Mouse (Mus musculus): Measurements from ENCODE around the gene Sptbn1. TPM values are rescaled to one million over a fixed set of nuclear protein-coding genes. Genes with fewer than 3 reads are reported as not detected.

The Sptbn1 gene
- 220 and 256 TPM in 2 replicates for polyA plus RNA-seq (2015; fragmentation: Nextera tagmentation; extraction: Ambion mirVana)

DNA sequence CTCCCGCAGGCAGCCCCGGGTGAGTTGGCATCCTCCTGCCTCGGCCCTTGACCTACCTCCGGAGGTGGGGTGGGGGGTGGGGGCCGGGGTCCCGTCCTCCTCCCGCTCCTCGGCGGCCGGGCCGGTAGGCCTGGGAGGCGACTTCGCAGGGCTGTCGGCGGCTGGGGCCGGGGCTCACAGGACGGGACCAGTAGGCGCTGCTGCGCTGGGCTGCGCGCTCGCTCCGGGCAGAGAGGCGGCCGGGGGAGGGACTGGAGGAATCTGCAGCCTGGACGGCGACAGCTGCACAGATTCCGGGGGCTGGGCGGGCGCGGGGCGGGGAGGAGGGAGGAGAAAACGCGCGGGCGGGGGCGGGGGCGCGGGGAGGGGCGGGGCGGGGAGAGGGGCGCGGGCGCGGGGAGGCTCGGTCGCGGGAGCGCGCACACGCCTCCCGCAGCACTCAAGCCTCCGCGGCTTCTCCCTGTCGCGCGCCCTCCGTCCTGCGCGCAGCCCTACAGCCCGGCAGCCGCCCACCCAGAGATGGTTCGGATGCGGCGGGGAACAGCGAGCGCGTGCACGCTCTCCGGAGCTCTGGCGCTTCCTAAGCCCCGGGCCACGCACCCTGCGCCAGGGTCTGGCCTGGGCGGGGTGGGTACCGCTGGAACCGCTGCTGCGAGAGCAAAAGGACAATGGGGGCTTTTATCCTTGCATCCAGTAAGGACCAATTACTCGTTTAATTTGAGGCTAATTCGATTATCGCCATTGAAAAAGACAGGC lies at the start of gene Sptbn1:
Gene Sptbn1 (minus strand): TSS at position 284 of the 756 bp plus-strand sequence.
- DNase-seq (ENCODE audit: low spot score): peak; percentile 99
- Histone ChIP-seq H3K4me1 (ENCODE audit: insufficient read depth, low read depth, low read length) (peaks cover 8% of the 10 kb centered on the region; the same call in 1 of the 2 replicates), H3K9ac (replicated peaks; ENCODE audit: low read depth) (peak within 1 kb of the TSS; percentile 99), H3K9me3 (ENCODE audit: low read length) (no peaks in the 10 kb centered on the region), H3K36me3 (ENCODE audit: insufficient read depth, low read length) (no peaks in the 10 kb centered on the region), H3K4me2 (replicated peaks; ENCODE audit: low read depth, low read length) (peak within 1 kb of the TSS; percentile 75), H3K27ac (ENCODE audit: low read length) (peak within 1 kb of the TSS; percentile 98), H3K27me3 (replicated peaks; ENCODE audit: insufficient read depth, low read length) (no peaks in the 10 kb centered on the region), H3K4me3 (ENCODE audit: low read depth, low read length) (peak within 1 kb of the TSS; percentile 99)
- ATAC-seq: peak; percentile 93
- TF ChIP-seq CTCF (IDR thresholded peaks at IDR 0.05) (peak; percentile 13; the same call in 1 of the 2 replicates), EP300 (IDR thresholded peaks at IDR 0.05) (no peak)
- 5% methylated on average over 29 of the region's 81 CpGs for WGBS

DNA sequence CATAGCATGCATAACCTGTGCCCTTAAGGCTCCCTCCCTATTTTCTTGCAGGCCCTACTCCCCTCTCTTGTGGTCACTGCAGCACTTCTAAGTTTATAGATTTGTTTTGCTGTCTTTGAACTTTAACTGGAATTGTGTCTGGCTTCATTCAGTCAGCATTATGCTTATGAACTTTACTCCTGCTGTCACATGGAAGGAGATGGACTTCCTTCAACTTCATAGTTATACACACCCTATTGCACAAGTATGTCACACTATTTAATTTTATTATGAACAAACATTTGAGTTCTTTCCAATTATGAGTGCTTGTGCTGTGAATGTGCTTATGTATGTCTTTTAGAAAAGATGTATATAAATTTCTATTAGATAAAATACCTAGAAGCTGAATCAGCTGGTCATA lies 26.3 kb upstream of the Sptbn1 start:
- no peak for ATAC-seq
- peak; percentile 22 for DNase-seq (ENCODE audit: low spot score)
- no peaks in the 10 kb centered on the region for H3K36me3 ChIP-seq (ENCODE audit: insufficient read depth, low read length)
- H3K4me3 ChIP-seq (ENCODE audit: low read depth, low read length): no peak overlapping the region
- no peak overlapping the region for H3K9ac ChIP-seq (replicated peaks; ENCODE audit: low read depth)
- no peak overlapping the region for H3K27ac ChIP-seq (ENCODE audit: low read length)
- H3K4me1 ChIP-seq (ENCODE audit: insufficient read depth, low read depth, low read length): peaks cover 24% of the 10 kb centered on the region; the same call in 1 of the 2 replicates
- TF ChIP-seq CTCF (IDR thresholded peaks at IDR 0.05): no peak
- TF ChIP-seq EP300 (IDR thresholded peaks at IDR 0.05): no peak
- no peaks in the 10 kb centered on the region for H3K9me3 ChIP-seq (ENCODE audit: low read length)
- no peak overlapping the region for H3K4me2 ChIP-seq (replicated peaks; ENCODE audit: low read depth, low read length)
- H3K27me3 ChIP-seq (replicated peaks; ENCODE audit: insufficient read depth, low read length): no peaks in the 10 kb centered on the region

DNA sequence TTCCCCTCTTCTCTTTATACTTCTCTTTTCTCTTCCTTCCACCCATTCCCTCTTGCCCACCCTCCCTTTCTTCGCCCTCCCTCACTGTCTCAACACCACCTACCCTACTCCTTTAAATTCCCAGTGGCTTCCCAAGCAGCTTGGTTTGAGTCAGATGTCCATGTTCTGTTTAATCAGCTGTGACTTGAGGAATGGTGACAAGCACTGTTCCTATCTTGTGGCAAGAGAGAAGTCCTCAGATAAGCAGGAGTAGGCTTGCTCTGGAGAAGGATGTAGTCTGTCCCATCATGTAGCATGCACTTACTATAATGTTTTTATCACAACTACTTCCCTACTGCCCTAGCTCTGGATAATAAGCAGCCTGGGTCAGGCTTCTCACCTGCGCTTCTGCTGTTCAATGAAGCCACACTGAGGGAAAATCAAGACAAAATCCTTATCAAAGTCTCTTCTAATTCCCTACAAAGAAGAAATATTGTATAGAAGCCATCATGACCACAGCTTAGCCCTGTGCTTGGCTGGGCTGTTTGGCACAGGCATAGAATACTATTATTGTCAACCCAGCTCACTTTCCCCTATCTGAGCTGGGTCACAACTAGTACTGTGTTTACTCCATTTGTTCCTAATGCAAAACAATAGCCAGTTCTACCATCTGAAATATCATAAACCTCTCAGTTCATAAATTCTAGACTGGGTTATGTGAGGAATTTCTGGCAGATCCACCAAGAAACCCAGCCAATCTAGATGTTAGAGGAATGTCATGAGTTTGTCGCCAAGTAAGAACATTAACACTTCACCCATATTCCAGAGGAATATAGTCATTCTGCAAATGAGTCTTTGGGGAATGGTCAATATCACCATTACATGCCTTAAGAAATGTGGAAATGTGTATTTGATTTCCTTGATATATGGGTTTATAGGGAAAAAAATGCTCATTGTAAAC lies 24.5 kb upstream of the Sptbn1 start:
- H3K4me2 ChIP-seq (replicated peaks; ENCODE audit: low read depth, low read length): no peak overlapping the region
- peak overlapping the region; percentile 88 for H3K27ac ChIP-seq (ENCODE audit: low read length)
- peak; percentile 37 for ATAC-seq
- H3K27me3 ChIP-seq (replicated peaks; ENCODE audit: insufficient read depth, low read length): no peaks in the 10 kb centered on the region
- no peak overlapping the region for H3K4me3 ChIP-seq (ENCODE audit: low read depth, low read length)
- DNase-seq (ENCODE audit: low spot score): peak; percentile 79
- H3K9ac ChIP-seq (replicated peaks; ENCODE audit: low read depth): no peak overlapping the region
- no peaks in the 10 kb centered on the region for H3K36me3 ChIP-seq (ENCODE audit: insufficient read depth, low read length)
- no peaks in the 10 kb centered on the region for H3K9me3 ChIP-seq (ENCODE audit: low read length)
- 71% methylated on average over 3 of the region's 3 CpGs for WGBS
- TF ChIP-seq EP300 (IDR thresholded peaks at IDR 0.05) (peak; percentile 48; the same call in 1 of the 2 replicates), CTCF (IDR thresholded peaks at IDR 0.05) (no peak)
- peaks cover 35% of the 10 kb centered on the region; the same call in 1 of the 2 replicates for H3K4me1 ChIP-seq (ENCODE audit: insufficient read depth, low read depth, low read length)

DNA sequence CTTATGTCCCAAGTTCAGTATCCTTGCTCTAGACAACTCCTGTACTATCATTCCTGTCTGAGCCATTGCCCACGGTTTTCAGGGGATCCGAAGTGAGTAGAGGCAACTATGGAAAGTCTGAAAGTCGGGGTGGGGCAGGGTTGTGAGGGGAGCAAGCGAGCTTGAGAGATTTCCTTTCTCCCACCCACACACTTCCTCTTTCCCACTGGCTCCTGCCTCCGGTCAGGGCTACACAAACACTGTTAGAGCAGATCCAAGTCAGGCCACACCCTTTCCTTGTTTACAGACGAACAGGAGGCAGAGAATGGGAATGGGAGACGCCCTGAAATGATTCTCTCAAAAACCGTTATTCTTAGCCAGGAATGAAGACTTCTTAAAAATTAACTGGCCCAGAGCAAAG lies 23.2 kb upstream of the Sptbn1 start:
- DNase-seq (ENCODE audit: low spot score) (peak; percentile 92), ATAC-seq (peak; percentile 84)
- Histone ChIP-seq H3K36me3 (ENCODE audit: insufficient read depth, low read length) (no peaks in the 10 kb centered on the region), H3K4me1 (ENCODE audit: insufficient read depth, low read depth, low read length) (peaks cover 35% of the 10 kb centered on the region; the same call in 1 of the 2 replicates), H3K4me2 (replicated peaks; ENCODE audit: low read depth, low read length) (no peak overlapping the region; the same call in 1 of the 2 replicates), H3K27ac (ENCODE audit: low read length) (peak overlapping the region; percentile 88), H3K9ac (replicated peaks; ENCODE audit: low read depth) (no peak overlapping the region), H3K9me3 (ENCODE audit: low read length) (no peaks in the 10 kb centered on the region), H3K4me3 (ENCODE audit: low read depth, low read length) (no peak overlapping the region), H3K27me3 (replicated peaks; ENCODE audit: insufficient read depth, low read length) (no peaks in the 10 kb centered on the region)
- WGBS: 11% methylated on average over 8 of the region's 8 CpGs
- TF ChIP-seq EP300 (IDR thresholded peaks at IDR 0.05): peak; percentile 98
- TF ChIP-seq CTCF (IDR thresholded peaks at IDR 0.05): no peak

DNA sequence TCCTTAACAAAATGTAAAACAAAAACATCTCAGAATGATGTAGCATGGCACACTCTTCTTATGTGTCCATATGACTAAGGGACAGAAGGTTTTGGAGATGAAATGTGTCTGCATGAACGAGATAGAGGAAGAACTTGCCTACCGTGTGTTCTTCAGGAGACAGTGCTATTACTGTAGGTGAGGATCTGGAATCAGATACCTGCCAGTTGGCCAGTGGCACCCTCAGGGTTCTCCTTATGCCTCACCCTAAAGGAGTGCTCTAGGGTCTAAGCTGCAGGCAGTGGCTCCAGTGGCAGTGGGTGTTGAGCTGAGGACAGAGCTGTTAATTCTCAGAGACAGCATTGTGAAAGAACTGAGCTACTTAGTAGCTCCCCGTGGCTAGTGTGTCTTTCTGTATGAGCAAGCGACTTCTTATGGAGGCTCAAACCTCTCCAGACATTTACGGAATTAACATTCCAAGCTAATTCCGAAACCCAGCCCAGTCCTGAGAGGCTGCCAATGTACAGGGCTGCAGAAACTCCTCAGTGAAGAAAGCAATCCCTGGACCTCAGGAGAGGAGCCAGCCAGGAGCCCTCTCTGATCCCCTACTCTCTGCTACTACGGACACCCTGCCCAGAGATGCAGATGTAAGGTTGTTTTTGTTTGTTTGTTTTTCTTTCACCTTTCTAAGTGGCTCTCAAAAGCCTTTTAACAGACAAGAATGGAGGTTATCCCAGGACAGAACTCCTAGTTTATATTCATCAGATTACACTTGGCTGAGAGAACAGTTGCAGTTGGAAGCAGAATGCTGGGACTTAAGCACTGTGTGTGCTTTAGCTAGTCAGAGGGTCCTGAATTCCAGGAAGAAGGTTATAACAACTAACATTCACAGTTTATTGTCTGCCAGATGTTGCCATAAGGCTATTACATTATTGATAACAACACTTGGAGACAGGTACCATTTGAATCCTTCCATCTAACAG lies 21.8 kb upstream of the Sptbn1 start:
- 30% methylated on average over 7 of the region's 7 CpGs for WGBS
- peak overlapping the region; percentile 88 for H3K27ac ChIP-seq (ENCODE audit: low read length)
- H3K4me2 ChIP-seq (replicated peaks; ENCODE audit: low read depth, low read length): peak overlapping the region; percentile 2; the same call in 1 of the 2 replicates
- H3K36me3 ChIP-seq (ENCODE audit: insufficient read depth, low read length): no peaks in the 10 kb centered on the region
- peak; percentile 34 for ATAC-seq
- no peak overlapping the region for H3K4me3 ChIP-seq (ENCODE audit: low read depth, low read length)
- H3K9me3 ChIP-seq (ENCODE audit: low read length): no peaks in the 10 kb centered on the region
- peak; percentile 74 for DNase-seq (ENCODE audit: low spot score)
- TF ChIP-seq CTCF (IDR thresholded peaks at IDR 0.05): no peak
- no peaks in the 10 kb centered on the region for H3K27me3 ChIP-seq (replicated peaks; ENCODE audit: insufficient read depth, low read length)
- H3K9ac ChIP-seq (replicated peaks; ENCODE audit: low read depth): no peak overlapping the region
- peaks cover 35% of the 10 kb centered on the region; the same call in 1 of the 2 replicates for H3K4me1 ChIP-seq (ENCODE audit: insufficient read depth, low read depth, low read length)
